Mouse (Mus musculus) cortical plate, adult 2 months (tissue): ENCODE results near the gene A930004D18Rik.

Source experiments
- CTCF ChIP-seq: fragments of 200-500 bp; IDR thresholded peaks from 2 replicates; pipeline ENCODE4 v1.5.1; 2011; ENCODE audit warnings: mild to moderate bottlenecking, control low read depth, low read length; ENCODE audit not compliant: insufficient read depth; ENCODE audit errors: extremely low read depth
- POLR2A ChIP-seq: fragments of 200-500 bp; IDR thresholded peaks from 2 replicates; pipeline ENCODE4 v1.6.1; 2011; ENCODE audit warnings: mild to moderate bottlenecking, low read length, control low read depth; ENCODE audit not compliant: insufficient read depth; ENCODE audit errors: extremely low read depth

- TF ChIP-seq CTCF (peak; percentile 69), POLR2A (peak; percentile 12; the same call in 1 of the 2 replicates)
Observed at GRCm38 (mm10) chr2:18027448-18028139, 9.9 kb downstream of the A930004D18Rik start.
